Mouse (Mus musculus) frontal cortex, postnatal 14 days (tissue): ENCODE measurements around the gene Nuak1.
"Not testable (repeated sequence)": the region's sequence is repeated elsewhere in the genome, so short reads cannot be mapped to it uniquely, and the experiment has no call there.

Experiments used
- DNase-seq, 2 experiments: peaks; one replicate each; pipeline ENCODE4 v3.0.0; 2022; ENCODE audit warnings: low spot score in 2 of 2

The Nuak1 gene

DNA sequence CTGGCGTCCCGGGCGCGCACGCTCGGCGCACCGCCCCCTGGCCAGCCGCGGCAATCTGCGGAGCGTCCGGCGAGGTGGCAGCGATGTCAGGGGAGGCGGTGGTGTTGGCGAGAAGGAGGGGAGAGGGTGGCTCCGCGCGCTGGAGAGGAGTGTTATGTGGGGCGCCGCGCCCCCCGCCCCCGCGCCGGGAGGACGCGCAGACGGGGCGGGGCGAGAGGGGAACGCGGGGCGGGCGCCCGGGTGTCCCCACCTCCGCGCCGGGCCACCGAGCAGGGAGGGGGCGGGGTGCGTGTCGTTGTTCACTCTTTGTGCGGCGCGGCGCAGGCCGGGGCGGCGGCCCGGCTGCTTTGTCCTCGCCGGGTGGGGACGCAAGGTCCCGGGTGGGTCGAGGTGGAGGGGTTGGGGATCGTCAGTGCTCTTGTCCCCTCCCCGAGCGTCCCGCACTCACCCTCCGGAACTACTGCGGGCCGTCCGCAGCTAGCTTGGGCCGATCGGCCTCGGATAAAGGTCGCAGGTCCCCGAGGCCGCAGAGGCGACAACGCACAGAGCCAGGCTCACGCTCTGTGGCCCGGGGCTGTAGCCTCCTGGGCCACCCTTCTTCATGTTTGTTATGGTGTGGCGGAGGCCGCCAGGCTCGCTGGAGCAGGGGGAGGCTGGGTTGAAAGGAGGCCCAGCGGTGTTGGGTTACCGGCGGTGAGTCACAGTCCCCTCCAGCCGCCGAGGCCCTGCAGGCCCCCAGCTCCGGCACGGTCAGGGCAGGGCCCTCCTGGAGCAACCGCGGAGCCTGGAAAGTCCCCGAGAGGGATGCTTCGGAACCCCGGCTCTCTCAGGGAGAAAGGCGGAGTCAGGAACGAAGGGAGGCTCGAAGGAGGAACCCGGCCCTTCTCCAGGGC lies at the start of gene Nuak1:
Gene Nuak1, minus strand, starts transcription at position 57 of the 893 bp plus-strand sequence.
- DNase-seq: peak; percentile 80 to 81

DNA sequence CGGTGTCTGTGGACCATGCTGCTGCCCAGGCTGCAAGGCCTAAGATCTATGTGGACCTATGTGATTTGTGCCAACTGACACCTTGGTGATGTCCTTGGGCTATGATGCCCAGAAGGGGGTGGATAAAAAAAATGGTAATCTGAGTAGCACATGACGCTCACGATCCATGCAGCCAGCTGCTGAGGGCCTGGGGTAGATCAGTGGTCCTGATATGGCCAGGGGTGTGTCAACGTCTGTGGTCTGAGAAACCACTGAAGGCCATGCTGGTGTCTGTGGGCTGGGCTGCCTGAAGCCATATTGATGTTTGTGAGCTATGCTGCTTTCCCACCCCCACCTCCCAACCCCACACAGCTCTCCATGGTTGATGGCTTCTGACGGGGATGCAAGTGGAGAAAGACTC lies 49.7 kb upstream of the Nuak1 start:
- DNase-seq: no peak

DNA sequence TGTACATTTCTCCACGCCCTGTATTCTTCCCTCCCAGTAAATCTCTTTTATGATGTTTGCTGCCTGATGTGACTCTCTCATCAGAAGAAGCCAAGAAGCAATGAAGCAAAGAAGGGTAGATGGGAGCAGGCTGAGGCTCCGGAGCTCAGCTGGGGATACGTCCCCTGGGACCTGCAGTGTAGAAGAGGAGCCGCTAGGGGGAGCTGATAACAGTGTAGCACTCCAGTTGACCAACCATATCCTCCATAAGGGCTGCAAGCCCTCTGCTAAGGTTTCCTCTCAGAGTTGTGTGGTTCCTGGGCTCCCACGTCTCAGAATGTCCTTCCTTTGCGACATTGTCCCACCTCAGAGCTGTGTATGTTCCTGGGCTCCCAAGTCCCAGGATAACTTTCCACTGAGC lies 47.9 kb upstream of the Nuak1 start:
- DNase-seq: peak in 1 of 2 experiments; percentile 12

DNA sequence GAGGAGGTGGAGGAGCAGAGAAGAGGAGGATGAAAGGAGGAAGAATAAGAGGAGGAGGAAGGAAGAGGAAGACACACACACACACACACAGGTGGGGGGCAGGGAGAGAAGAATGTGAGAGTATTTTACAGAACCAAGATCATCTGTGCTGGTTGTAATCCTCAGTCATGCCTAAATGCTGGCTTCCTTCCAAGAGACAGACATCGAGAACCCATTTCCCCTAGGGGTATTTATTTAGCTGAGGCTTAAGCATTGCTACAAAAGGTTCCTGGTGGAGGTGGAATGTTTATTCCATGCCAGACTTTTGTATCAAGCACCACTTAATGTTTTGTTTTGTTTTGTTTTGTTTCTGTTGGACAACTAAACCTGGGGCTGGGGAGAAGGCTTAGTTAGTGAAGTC lies 44.3 kb upstream of the Nuak1 start:
- DNase-seq: no peak

DNA sequence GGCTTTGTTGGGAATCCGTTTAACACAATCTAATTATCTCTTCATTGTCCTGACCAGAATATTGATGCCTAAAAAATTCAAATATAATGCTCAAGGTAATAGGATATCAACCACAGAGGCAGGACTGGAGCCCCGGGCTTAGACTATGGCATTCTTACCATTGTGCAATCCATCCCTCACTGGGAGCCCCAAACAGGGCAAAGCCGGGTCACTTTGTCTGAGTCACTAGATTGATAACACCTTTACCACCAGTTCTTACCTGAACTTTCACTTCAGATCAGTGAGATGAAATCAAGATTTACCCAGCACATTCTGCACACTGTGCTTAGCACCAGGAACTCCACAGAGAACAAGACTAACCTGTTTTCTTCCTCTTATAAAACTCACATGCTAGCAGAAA lies 43.2 kb upstream of the Nuak1 start:
- no peak for DNase-seq

DNA sequence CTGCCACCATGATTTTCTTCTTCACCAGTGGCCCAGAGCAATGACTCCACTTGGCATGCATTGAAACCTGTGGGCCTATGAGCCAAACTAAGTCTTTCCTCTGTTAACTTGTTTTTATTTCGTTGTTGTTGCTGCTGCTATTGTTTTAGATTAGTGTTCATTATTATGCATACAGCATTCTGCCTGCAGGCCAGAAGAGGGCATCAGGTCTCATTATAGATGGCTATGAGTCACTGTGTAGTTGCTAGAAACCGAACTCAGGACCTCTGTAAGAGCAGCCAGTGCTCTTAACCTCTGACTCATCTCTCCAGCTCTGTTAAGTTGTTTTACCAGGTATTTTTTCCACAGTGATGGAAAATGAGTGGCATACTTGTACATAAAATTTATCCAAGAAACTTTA lies 42.7 kb upstream of the Nuak1 start:
- DNase-seq: no peak

DNA sequence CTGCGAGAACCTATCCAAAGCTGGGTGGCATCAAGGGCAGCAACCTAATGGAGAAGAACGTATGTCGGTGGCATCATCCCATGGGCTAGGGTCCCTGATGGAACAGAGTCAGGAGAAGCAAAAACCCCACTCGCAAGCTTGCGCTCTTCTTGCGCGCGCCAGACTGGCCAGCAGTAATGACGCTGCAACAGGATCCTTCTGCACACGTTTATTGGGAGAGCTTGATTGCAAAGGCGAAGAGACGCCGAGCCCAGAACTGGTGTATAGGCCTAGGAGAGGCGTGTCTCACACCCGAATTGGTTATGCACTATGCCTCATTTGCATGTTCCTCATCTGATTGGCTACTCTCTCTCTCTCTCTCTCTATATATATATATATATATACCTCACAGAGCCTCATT lies 42.0 kb upstream of the Nuak1 start:
- not testable (repeated sequence) for DNase-seq

DNA sequence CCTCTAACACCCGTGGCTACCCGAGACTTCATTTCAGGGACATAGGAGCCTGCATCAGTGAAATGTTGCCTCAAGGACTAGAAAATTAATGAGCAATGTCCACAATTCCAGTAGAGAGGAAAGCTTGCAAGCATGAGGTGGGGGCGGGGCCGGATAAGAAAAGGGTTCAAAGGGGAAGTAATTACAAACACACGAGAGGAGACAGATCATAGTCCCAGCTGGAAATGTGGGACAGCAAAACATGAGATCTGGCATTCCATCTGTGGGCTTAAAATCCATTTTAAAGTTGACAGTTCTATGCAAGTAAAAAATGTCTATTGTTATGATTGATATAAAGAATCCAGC lies 40.9 kb upstream of the Nuak1 start:
- DNase-seq: no peak

DNA sequence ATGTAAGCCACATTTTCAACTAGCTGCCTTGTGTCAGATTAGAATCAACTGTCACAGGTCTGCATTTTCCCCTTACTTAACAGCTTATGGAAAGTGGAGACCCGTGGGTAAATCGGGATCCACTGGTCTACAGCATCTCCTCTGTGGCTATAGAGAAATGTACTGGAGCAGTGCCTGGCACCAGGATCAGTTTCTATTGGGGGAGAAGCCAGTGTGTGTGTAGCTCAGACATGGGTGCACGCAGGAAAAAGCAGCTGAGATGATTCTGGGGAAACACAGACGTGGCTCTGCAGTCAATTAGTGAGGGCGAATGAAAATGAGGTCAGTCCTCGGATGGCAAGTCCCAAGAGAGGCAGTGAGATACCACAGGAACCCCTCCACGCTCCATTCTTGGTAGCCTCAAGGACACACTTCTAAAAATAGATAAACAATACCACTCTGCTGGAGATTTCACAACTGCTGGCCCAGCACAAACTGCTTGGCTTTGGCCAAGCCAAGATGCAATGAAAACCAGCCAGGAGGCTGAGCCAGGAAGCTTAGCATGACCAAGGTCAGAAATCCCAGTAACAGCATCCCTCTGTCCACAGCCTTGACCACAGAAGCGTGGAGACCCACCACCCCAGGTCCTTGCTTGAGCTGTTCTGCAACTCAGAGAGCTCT lies 40.4 kb upstream of the Nuak1 start:
- no peak for DNase-seq

DNA sequence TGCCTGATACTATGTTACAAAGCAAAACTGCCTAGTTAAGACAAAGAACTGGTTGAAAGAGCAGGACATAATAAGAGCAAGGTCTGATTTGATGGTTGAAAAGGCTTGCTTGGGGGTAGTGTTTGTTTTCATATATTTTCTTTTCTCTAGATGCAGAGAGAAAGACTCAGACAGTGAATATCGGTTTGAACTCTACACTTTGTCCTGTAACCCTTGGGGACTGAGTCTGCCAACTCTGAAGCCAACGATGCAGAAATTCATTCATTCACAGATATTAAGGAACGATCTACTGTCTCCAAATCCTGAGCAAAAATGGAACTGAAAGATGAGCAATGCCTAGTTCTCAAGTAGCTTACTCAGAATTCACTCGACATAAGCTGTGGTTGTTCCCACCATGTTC lies 39.7 kb upstream of the Nuak1 start:
- DNase-seq: no peak

DNA sequence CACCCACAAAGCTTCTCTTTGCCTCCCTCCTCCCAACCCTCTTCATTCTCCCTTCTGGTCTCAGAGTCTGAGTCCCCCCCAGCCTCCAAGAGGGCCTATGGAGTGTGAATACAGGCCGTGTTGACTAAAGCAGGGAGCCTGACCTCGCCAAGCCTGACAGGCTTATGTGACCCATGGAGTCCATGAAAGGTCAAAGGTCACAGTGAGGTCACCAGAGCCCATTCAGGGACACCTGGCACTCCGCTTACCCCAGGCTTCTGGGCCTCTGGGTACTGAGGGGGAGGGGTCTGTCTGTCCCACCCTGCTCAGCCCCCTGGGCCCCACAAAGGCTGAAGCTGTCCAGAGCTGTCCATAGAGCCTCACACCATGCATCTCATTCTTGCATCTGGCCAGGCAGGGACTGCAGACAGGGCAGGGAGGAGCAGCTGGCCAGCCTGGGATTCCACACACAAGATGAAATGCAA lies 37.2 kb upstream of the Nuak1 start:
- no peak for DNase-seq

DNA sequence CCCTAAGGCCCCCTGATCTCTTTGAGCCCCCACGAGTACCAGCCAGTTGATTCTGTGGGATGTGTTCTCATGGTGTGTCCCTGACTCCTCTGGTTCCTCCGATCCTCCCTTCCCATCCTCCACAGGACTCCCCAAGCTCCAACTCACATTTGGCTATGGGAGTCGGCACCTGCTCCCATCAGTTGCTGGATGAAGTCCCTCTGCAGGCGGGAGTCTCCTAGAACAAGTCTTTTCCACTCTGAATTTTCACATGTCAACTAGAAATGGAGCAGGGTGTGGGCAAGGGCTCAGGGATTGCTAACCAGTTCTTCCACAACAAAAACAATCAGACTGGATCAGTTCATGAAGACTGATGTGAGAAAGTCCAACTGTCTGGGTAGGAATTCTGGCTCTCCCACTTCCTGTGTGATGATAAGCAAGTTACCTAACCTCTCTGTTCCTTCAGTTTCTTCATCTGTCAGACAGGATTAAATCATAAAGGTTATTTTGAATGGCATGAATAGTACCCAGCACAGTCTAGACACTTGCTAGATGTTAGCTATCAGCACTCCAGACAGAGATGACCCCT lies 36.7 kb upstream of the Nuak1 start:
- DNase-seq: no peak

DNA sequence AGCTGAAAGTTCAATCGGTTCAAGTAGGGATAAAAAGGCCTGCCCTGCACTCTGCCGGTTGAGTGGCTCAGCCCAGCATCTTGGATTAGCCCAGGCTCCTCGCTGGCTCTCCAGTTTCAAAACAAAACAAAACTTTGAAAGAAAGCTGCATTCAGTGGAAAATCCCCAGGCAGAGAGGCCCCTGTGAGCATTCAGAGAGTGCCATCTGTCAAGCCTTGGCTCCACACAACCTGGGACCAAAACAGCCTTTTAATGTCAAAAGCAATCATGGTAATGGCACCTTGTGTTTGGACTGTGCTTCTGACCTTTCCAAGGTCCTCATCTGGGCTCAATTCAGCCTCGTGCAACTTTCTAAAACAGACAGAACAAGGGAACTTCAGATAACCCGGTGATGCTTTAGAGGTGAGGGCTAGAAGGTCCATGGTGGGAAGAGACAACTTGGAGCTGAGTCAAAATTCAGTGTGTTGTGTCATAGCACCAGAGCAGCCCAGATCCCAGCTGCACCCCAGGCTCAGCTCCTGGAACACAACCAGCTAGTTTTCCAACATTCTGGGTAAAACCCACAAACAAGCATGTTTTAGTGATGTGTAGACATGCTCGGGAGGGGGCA lies 27.3 kb upstream of the Nuak1 start:
- no peak for DNase-seq

DNA sequence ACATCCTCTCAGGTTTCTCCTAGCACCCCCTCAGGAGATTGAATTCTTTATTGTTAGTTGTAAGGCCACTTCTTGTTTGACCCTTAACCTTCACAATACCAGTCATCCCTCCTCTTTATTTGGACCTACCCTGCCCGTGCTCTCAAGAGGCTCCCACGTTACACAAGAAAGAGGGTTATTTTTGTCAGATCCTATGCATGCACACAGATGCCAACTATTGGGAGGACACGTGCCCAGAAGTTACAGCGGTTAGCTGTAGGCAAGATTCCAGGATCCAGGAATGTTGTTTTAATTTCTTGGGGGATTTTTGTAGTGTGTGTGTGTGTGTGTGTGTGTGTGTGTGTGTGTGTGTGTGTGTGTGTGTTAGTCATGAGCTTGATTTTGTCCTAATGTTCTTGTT lies 25.1 kb upstream of the Nuak1 start:
- DNase-seq: no peak

DNA sequence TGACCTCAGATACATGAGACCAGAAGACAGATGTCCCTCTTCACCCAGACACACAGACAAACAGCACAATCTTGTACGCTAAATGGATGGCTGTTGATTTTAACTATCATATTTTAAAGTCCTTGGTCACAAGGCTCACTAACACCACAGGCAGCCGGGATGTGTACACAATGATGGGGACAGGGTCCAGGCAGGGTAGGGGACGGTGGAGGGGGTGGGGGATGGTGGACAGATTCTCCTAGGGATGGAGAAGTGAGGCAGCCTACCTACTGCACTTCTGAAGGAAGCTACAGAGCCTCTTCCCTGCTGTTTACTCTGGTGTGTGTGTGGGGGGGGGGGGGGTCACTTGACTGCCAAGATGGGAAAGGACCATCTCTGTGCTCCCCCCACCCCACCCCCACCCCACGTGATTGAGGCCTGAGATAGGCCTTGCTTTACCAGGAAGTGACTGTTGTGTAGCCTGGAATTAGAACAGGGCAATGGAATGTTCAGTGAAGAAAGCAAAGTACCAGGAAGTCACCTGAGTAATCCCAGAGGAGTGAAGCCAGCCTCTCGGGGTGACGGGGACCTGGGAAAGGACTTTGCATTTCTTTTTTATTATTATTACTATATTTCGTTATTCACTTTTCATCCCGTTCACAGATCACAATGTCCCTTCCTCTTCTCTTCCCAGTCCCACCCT lies 20.2 kb upstream of the Nuak1 start:
- no peak for DNase-seq

DNA sequence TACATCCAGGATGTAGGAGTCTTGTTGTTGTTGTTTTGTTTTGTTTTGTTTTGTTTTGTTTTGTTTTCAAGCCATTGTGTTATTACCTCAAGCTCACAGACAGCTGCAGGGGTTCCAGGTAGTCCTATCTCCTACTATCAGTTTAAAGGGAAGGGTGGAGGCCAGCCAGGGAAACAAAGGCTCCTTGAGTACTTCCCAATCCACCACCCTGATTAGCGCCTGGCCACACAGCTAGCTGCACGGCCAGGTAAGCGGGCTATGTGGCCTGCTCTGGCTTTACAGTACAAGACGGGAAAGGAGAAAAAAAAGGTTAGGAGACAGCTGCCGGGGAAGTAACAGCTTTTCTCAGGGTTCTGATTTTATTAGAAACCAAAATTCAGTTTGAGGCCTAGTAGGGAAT lies 17.7 kb upstream of the Nuak1 start:
- DNase-seq: no peak

DNA sequence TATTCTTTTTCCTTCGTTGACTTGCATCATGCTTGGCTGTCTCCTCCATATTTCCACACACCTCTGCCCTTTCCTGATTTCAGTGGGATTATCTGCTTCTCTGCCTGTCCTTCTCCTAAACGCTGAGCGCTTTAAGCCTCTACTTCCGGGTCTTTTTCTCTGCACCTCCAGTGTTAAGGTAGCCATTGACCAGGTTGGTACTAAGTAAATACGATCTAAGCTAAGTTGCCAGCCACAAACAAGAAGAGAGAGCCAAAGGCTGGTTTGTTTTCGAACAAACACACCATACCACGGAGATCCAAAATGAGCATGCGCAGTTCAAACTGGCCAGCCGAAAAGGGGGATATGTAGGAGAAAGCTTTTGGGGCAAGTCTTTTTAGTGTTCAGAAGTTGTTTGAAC lies 17.1 kb upstream of the Nuak1 start:
- no peak for DNase-seq

DNA sequence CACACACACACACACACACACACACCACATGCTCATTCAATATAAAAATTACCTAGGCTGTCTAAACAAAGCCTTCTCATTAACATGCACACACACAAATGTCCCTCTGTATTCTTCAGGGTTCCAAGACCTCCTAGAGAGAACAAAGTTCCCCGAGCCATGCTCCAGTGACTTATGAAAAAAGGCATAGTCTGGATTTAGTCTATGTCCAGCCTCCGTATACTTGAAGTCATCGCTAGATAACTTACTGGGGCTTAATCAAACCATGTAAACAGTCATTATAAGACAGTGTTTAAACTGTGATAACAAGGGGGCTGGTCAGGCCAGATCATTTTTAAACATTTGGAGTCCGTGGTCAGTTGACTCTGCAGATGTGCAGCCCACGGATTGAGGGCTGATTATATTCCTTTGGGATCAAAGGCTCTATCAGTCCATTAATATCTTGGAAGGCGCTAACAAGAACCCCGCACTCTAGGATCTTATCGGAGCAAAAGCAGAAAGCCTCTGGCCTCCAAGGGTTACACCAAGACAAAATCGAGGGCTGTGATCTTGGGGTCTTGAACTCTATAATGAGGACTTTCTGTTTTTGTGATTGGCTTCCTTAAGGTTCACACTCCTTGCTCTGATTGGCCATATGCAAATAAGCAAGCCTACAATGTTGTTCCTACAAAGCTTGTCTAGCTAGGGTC lies 16.4 kb upstream of the Nuak1 start:
- DNase-seq: no peak

DNA sequence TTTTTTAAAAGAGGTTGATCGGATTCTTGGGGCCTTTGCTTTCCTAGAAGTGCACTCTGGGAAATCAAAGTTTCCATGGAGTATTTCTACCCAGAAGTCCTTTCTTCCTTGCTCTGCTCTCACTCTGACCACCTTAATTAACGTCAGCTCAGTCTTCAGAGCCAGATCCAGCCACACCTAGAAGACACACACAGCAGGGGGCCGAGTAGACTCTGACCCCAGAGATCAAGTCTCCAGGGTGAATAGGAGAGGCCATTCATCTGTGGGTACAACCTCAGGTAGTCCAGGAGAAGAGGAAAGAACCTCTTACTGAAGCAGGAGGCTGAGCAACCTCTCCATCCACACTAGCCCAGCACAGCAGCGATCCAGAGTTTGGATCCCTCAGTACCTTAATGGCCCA lies 11.5 kb upstream of the Nuak1 start:
- no peak for DNase-seq

DNA sequence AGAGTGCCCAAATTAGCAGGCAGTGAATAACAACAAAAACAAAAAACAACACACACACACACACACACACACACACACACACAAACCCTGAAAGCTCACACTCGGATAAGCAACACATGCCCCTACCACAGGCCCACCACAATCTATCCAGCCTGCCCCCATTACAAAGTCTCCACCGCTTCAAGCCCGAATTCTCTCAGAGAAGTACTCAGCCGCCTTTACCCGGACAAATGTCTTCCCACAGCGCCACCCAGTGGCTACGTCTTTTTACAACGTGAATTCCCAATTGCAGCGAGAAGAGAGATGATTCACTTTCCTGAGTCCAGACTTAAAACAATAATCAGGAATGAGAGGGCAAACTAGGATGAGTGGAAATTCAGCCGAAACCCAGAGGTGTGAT lies 10.3 kb upstream of the Nuak1 start:
- peak; percentile 53 to 93 for DNase-seq

DNA sequence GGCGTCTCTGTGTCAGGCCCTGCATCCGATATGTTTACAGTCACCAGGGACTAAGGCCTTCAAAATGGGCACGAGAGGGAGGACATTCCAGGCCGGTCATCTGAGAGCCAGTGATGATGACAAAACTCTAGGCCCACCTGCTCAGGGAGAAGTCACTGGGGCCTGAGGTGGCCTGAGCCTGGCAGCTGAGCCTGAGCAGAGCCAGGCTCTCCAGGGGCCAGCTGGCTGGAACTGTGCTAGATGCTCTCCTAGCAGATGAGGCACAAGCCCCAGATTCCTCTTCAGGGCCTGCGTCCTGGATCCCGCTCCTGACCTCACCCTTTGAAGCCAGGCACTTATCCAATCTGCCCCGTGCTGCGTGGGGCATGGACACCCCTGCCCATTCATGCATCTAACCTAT lies 9.3 kb upstream of the Nuak1 start:
- DNase-seq: no peak
